Mouse (Mus musculus) embryo, embryonic 11 days (tissue): ENCODE data around the gene Nuak2.

Experiments used
- DNase-seq: peaks from one replicate; pipeline ENCODE4 v3.0.0-alpha.2; 2015

Gene Nuak2

DNA sequence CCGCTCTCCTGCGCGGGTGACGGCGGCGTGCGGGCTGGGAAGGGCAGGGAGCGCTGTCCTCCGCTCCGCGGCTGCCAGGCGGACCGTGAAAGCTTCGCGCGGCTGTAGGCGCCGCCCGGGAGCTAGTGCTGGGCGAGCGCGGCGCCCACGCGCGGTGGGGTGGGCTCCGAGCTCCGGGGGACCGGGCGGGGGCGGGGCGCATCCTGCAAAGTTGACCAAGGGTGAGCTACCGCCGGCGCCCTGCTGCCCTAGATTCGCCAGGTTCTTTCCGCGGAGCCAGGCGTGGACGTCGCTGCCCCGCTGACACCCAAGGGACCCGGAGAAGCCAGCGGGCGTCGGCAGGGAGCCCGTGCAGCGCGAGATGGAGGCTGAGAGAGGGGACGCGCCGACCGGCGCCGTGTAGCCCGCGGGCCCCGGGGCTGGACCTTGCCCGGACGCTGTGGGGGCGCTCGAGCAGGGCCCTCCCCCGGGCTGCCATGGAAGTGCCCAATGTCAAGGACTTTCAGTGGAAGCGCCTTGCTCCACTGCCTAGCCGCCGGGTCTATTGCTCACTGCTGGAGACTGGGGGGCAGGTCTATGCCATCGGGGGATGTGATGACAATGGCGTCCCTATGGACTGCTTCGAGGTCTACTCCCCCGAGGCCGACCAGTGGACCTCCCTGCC is 17.0 kb upstream of the Nuak2 start:
- DNase-seq, result peak; percentile 63

GRCm38 (mm10) chr1:132299744-132300143 is 16.2 kb upstream of the Nuak2 start:
- no peak for DNase-seq

DNA sequence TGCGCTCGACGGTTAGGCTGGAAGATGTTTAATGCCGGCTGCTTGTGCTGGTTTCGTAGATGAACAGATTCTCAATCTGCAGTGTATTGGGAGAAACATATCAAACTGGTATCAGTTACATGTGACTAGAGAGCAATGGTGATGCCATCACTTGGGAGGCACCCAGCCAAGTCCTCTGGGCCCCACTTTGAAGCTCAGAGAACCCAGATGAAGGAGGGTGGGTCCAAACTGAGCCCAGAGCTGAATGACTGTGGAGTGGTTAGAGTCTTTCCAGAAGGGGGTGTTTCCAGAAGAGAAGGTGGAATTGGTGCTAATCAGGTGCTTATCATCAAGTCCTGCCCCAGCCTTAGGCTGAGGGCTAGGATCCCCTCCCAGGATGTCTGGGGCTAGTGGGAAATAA is 14.7 kb upstream of the Nuak2 start:
- DNase-seq, result no peak

GRCm38 (mm10) chr1:132302341-132302866 is 13.5 kb upstream of the Nuak2 start:
- DNase-seq, result no peak

DNA sequence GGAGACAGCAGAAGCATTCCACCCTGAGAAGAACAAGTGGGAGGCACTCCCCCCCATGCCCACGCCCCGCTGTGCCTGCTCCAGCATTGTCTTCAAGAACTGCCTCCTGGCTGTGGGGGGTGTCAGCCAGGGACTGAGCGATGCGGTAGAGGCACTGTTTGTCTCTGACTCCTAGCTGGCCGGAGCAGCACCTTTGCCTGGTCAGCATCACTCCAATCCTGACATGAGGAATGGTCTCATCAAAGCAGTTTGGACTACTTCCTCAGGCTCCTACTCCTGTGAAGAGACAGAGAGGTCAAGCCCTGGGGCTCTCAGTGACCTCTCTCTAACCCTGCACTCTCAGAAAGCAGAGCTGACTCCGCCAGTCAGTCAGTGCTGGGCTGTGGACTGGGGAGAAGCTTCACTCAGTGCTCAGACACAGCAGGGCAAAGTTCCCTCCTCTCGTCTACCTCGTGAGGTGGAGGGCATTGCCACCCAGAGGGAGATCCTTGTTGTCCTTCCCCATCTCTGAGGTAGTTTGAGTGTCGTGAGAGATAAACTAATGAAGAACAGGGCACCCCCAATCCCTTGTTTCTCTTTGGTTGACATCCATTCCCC is 11.2 kb upstream of the Nuak2 start:
- DNase-seq, result no peak

DNA sequence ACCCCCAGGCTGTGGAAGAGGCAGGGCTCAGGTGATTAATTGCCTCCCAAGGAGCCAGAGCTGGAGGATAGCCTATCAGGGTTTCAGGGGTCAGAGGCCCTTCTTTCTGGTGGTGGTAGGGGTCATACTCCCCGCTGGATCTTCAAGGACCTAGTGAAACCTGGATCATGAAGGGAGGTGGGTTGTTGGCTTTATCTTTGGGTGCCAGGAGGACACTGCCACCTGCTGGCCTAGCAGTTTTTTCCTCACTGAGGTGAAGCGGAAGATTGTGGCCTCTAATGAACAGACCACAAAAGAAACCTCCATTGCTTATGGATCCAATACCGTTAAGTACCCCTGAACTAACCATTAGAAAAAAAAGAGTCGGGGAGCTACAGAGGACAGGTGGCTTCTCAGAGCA is 9.8 kb upstream of the Nuak2 start:
- no peak for DNase-seq

GRCm38 (mm10) chr1:132306808-132307207 is 9.1 kb upstream of the Nuak2 start:
- DNase-seq, result no peak

DNA sequence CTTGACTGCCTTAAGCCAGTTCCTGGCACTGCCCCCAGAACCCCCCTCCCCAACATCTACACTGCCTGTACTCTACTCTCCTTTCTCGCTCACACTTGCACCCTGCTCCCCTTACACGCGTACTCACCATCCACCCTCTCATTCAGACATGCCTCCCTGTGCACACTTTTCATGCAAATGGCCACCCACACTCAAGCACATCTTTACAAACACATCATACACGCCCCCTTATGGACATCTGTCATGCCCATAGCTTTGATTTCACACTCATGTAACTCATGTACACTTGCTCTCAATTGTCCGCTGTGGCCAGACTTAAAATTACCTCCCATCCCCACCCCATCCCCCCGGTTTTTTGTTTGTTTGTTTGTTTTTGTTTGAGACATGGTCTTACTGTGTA is 8.0 kb upstream of the Nuak2 start:
- no peak for DNase-seq

DNA sequence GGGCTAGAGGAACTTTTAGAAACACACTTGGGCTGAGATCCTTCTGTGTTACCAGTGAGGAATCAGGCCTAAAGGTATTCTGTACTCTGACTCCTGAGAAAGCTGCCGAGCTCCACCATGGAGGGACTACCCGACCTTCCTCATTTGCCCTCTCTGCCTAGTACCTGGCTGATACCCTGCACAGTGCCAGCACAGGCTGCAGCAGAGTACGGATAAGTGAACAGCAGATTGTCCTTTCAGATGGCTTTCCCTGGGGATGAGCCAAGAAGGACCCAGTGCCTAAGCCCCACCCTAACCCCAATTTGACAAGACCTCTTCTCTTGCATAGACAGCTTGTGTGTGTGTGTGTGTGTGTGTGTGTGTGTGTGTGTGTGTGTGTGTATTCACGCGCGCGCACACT is 7.3 kb upstream of the Nuak2 start:
- DNase-seq, result no peak

DNA sequence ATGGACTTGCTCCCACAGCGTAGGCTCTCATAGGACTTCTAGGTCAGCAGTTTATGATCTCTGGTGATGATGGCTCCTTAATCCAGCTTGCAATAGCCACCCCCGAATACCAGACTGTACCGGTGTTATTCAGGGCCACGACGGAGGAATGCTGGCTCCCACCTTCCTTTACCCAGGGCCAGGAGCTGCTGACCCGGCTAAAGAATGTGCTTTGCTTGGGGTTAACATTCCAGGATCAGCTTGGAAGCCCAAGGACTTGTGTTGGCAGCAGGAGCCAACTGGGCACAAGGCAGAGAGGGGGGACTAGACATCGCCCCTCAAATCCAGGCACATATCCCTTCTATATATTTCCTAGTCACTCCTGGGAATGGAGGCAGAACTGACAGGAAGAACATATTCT is 5.2 kb upstream of the Nuak2 start:
- no peak for DNase-seq

DNA sequence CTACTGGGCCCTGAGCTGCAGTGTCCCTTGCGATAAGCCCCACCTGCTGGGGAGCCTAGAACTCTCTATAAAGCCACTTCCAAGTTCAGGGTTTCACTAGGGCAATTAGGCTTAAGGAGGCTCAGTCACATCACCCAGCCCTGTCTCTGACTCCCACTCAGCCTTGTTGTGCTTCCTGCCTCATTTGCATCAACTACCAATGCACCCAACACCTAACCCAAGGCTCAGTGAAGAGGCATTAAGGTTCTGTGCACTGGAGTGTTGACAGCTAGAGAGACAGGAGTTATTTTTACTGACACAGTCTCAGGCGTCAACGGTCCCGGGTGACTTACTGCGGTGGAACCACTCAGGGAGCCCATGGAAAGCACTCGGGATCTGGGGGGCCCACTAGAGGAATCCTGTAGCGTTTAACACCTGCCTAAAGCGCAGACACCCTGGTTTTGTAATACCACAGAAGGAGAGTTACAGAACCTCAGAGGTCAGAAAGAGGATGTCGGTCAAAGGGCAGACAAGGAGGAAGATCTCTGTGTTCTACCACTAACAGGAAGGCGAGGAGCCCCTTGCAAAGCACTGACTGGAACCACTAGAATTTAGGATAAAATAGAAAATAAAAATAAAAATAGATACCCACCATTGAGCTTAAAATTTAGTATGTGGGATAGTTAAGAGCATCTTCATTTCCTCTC is 4.6 kb upstream of the Nuak2 start:
- DNase-seq, result no peak

DNA sequence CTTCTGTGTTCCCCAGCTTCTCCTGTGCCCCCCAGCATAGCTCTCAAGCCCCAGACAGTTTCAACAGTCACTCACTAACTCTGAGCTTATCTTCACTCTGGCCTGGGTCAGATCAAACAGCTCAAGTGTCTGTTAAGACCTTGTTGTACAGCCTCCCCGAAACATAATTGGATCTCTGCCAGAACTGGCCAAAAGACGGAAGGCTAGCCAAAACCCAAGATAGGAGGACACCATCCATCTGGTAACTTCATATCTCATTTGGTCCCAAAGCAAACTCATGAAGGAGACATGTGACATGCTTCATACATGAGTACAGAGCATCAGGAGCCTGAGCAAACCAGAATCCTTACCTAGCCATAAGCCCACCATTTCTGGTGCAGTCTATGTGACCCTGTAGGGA is 3.9 kb upstream of the Nuak2 start:
- DNase-seq, result no peak

DNA sequence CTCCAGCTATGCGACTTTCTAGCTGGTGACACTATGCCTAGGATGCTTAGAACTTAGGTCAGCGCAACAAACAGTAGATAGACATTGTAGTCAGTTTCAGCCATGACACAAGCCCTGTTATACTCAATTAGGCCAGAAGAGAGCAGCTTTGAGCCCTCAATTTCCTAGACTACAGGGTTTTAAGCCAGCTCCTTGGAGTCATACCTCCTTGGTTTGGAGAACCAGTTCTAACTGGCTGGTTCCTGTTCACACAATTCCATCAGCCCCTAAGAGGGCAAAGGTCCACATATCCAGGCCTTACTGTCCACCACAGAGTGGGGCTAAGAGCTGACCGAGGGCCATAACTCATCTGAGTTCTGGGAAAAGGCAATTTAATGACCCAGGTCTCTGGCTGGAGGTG is 3.2 kb upstream of the Nuak2 start:
- DNase-seq, result peak; percentile 80

- no peak for DNase-seq
These were observed 684 bp downstream of the Nuak2 start for GRCm38 (mm10) chr1:132316625-132316994.

- DNase-seq, result no peak
These were observed 1.5 kb downstream of the Nuak2 start for GRCm38 (mm10) chr1:132317413-132317812.

GRCm38 (mm10) chr1:132317894-132318863 is 2.3 kb downstream of the Nuak2 start:
- DNase-seq, result no peak

DNA sequence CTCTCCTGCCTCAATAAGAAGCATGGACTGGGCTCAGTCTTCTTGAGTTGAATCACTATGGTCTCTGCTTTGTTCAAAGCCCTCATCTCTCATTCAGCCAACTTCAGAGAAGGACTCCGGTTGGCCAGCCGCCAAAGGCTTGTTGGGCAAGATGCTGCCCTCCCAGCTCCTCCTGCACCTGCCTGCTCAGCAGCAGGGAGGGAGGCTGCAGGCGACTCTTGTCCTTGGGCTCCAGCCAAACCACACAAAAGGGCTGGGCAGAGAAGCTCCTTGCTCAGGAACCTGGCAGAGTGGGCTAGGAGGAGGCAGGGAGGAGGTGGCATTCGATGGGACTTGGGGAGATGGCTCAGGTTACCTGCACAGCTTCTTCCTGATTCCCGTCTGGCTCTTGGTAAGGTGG is 3.3 kb downstream of the Nuak2 start:
- DNase-seq, result no peak

GRCm38 (mm10) chr1:132321821-132322580 is 6.1 kb downstream of the Nuak2 start:
- peak; percentile 57 for DNase-seq

DNA sequence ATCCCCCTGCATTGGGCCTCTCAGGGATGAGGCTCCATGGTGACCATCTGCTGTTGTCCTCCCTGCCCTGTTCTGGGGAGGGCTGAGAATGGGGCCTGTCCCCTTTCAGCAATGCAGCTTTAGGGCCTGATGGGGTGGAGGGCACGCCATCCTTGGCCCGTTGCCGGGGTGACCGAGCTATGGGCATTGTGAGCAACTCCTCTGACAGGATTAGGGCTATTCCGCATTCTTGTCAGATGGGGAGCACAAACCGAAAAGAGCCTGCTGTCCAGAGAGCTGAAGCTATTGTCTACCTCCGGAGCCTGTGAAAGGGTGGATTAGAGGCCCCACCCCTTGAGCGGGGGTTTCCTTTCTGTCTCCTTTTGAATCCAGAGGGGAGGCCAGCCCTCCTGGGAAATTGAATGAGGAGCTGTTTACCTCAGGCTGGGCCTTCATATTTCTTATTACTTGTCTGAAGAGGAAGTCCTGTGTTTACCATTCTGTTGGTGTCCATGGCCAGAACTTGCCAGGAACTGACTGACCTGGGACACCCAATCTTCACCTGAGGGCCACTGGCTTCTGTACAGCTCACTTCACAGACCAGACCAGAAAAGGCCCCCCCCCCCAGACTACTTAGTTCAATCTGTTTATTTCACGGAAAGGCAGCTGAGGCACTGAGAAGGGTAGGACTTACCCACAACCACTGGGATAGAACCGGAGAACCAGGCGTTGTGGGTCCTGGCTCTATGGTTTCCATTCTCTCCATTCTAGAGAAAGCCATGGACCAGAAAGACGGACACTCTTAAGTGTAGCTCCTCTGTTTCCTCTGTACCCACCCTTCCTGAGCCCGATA is 7.0 kb downstream of the Nuak2 start:
- peak; percentile 91 for DNase-seq

- DNase-seq, result no peak
These were observed 10.9 kb downstream of the Nuak2 start for GRCm38 (mm10) chr1:132326777-132327176.

DNA sequence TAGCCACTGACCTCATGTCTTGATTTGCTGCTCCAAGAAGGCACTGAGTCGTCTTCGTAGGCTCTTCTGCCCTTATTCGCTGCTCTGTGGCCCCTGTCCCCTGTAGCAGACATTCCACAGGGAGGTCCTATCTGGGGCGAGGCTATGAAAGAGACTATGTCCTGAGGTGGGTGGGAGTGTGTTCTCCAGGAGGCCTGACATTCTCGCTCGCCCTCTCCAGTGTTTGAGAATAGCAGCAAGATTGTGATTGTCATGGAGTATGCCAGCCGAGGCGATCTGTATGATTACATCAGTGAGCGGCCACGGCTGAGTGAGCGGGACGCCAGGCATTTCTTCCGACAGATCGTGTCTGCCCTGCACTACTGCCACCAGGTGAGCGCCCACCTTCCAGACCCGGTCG is 11.6 kb downstream of the Nuak2 start:
- no peak for DNase-seq
